In genomic region chr2:169233151-169234123, GRCm38 (mm10) we compare ENCODE assay signal across 16 mouse cellular contexts.
"Had no signal": no experiment of that assay in that cellular context is flagged by ENCODE, and none has a peak within 500 bp of the region (broad histone marks: within the 10 kb centered on the region; RNA-seq: fewer than 3 reads in every experiment).

No protein-coding gene starts in this region.

- ATAC-seq: liver, postnatal 0 days had no signal

- H3K9me3 ChIP-seq: limb, embryonic 12.5 days; limb, embryonic 15.5 days; midbrain, embryonic 10.5 days had no signal

- H3K4me2 ChIP-seq: limb, embryonic 12.5 days; limb, embryonic 15.5 days; liver, embryonic 11.5 days had no signal

- H3K4me3 ChIP-seq: layer of hippocampus, adult 2 months; limb, embryonic 12.5 days; limb, embryonic 15.5 days; midbrain, embryonic 10.5 days had no signal

- H3K4me1 ChIP-seq: limb, embryonic 12.5 days; limb, embryonic 15.5 days; midbrain, embryonic 10.5 days had no signal

- H3K9ac ChIP-seq: limb, embryonic 12.5 days; limb, embryonic 15.5 days; liver, embryonic 14.5 days; liver, postnatal 0 days had no signal

- H3K27me3 ChIP-seq: limb, embryonic 12.5 days; limb, embryonic 15.5 days had no signal

- H3K27ac ChIP-seq: layer of hippocampus, adult 2 months; limb, embryonic 12.5 days; limb, embryonic 15.5 days; liver, embryonic 14.5 days; midbrain, embryonic 10.5 days had no signal

- H3K36me3 ChIP-seq: limb, embryonic 12.5 days; limb, embryonic 15.5 days; midbrain, embryonic 10.5 days had no signal

- DNase-seq: kidney, adult 11 months; kidney, adult 8-10 months; kidney, postnatal 25 days; layer of hippocampus, adult 9-11 months; liver, postnatal 0 days; lung, postnatal 36 days; midbrain, embryonic 14.5 days; thymus, adult 2 months; thymus, postnatal 14 days; thymus, postnatal 4 days had no signal
